Mouse (Mus musculus) cerebral cortex, adult 2 months (tissue): ENCODE data around the gene Kcnd3.

Experiments used
- WGBS: fragments of 180-500 bp; shearing (Covaris S2); methylation state at CpG from one replicate; pipeline ENCODE4 v1.1.7; 2018; 5-methylcytosine and 5-hydroxymethylcytosine counted together

The Kcnd3 gene

GRCm38 (mm10) chr3:105602966-105603365 is 150.8 kb downstream of the Kcnd3 start:
- WGBS = 42% methylated on average over 5 of the region's 5 CpGs

- 83% methylated on average over 5 of the region's 5 CpGs for WGBS
These were observed 153.6 kb downstream of the Kcnd3 start for GRCm38 (mm10) chr3:105605726-105606125.

DNA sequence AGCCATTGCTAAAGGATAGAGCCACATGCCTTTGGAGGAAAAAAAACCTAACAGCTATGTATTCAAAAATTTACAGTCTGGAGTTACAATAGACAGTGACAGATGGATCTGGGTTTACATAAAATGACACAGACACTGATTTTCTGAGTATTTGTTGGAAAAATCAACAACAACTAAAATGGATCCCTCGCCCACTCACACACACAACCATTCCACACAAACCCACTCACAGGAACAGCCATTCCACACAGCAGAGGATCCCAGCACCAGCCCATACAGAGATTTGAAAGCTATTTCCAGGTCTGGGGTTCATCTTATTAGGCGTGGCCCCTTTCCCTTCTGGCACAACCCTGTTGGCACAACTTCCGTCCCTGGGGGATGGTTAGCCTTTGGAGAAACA is 156.7 kb downstream of the Kcnd3 start:
- 78% methylated on average over 3 of the region's 3 CpGs for WGBS

DNA sequence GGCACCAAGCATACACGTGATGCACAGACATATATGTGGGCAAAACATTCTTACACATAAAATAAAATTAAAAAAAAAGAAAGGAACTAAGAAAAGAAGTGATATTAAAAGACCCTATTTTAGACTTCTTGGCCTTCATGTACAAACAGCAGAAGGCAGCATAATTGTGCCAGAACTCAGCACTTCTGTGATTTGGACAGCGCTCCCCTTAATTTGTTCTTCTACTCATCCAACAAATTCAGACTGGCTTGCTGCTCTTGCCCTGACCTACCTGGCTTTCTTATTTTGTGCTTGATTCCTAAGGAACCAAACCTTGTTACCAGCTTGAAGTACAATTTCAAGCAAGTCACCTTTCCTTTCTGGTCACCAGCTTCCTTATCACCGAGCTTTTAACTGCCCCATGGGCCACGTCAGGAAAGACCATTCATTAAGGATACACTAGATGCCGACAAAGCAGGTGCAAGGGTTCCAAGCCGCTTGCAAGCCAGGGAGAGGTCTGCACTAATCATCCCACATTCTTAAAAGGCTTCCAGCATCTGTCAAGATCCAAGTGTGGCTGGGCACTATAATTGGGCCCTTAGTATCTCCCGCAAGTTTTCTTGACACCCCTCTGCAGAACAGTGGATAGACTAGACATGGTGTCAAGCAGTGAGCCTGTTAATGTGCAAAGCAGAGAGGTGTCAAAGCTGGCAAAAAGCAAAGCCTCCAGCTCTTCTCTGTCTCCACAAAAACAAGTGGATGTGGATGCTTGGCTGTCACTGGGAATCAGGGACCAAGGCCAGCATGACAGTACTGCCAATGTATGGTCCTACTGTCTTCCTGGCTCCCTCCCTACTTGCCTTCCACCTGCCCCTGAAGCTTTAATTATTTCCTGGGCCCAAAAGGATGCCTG is 159.6 kb downstream of the Kcnd3 start:
- 68% methylated on average over 7 of the region's 7 CpGs for WGBS

DNA sequence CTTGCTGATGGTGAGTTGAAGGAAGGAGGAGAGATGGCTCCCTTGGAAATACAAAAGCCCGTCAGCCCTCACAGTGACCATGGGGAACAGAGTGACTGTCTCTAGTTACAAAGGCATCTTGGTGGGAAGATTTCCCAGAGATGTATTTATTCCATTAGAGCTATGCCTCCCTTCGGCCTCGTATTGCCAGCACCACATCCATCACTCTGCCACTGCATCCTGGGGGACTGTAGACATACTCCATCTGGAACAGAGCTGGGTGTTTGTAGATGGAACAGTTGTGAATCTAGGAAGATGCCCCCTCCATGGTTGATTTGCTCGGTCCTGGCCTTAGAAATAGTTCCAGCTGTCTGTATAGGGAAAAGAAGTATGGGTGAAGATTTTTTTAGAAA is 160.3 kb downstream of the Kcnd3 start:
- 81% methylated on average over 4 of the region's 4 CpGs for WGBS

DNA sequence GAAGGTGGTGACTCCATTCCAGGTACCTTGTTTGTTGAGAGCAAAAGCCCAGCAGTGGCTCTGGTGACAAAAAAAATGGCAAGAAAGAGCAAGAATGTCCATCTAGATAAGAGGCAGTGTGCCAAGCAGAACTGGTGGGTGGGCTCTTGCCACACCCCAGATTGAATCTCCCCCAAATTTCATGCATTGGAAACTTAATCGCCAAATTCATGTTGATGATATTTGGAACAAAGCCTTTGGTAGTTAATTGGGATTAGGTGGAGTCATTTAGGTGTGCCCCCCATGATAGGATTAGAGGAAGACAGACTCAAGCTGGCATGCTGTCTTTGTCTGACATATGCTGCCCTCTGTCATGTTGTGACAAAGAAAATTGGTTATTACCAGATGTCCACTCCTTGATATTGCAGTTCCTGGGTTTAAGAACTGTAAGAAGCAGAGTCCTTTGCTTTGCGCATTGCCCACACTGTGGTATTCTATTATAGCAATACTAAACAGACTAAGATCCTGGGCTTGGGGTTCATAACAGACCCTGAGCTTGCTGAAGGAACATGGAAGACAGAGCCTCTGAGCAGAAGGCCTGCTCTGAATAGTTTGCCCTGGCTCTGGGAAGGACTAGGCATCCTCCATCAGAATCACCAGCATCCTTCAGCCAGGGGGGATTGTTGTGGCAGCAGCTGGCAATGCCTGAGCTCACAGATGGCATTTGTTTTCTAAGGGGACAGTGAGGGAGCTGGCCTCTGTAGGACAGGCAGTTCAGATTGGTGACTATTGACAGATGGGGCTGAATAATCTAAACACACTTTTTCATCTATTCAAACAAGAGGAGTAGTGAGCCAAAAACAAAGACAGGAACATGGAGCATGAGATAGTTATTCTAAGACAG is 165.0 kb downstream of the Kcnd3 start:
- 84% methylated on average over 2 of the region's 2 CpGs for WGBS

DNA sequence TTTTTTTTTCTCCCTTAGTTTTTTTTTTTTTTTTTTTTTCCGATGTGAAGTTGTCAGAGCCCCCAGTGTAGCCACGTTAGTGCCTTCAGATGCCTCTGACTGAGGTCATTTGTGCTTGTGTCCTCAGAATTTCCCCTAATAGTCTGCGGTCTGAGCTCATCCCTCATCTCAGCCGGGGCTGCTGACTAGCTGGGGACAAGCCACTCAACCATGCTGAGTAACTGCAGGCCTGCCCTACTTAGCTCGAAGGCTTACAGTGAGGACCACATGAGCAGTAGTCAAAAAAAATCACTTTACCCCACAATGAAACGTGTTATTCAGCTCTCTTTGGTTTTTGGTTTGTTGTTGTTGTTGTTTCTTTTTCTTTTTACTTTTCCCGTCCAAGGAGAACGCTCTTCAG is 169.0 kb downstream of the Kcnd3 start:
- 61% methylated on average over 8 of the region's 8 CpGs for WGBS

DNA sequence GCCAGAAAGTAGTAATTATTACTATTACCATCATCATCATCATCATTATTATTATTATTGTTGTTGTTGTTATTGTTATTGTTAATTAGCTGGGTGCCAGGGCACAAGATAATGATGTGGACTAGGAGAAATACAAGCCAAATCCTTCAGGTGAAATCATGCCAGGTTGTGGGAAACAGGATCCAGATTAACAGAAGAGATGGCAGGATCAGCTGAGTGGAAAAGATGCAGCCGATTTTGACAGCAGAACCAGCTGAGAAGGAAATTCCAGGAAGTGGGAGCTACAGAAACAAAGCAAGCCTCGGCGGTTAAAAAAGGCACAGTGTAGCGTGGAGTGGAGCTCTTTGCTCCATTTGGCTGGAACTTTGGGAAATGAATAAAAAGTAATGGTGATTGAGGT is 171.0 kb downstream of the Kcnd3 start:
- WGBS = 31% methylated on average over 4 of the region's 4 CpGs

DNA sequence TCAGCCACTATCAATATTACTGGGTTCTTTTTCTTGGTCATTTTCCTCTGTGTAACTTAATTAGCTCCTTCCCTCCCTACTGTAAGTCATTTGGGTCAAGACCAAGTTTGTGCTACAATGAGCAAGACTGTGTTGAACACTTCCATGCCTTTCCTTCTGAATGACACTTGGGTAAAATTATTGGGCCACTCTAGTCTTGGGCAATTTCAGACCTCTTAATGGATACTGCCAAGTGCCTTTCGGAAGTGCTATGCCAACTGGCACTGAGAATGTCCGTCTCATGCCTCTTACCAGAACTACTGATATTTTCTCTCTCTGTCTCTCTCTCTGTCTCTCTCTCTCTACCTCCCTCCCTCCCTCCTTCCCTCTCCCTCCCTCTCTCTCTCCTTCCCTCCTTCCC is 173.8 kb downstream of the Kcnd3 start:
- 81% methylated on average over 2 of the region's 2 CpGs for WGBS

GRCm38 (mm10) chr3:105627258-105627657 is 175.1 kb downstream of the Kcnd3 start:
- 79% methylated on average over 6 of the region's 6 CpGs for WGBS

GRCm38 (mm10) chr3:105632296-105632695 is 180.2 kb downstream of the Kcnd3 start:
- 55% methylated on average over 2 of the region's 2 CpGs for WGBS

- 57% methylated on average over 3 of the region's 3 CpGs for WGBS
These were observed 180.9 kb downstream of the Kcnd3 start for GRCm38 (mm10) chr3:105633021-105633420.

DNA sequence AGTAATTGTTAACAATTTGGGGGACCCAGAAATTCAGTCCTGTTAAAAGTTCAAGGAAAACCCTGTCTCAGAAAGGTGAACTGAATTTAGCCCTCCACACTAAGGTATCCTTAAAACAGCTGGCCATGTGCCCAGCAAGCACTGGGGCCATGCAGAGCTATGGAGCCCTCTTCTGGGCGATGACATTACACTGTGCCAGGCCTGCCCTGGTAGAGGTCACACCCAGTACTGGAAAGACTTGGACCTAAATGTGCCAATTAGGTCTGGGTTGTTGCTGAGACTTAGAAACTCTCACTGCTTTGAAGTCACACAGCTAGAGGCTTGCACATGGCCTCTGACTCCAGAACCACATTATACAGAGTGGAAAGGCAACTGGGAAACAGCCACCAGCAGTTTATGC is 190.1 kb downstream of the Kcnd3 start:
- 41% methylated on average over 1 of the region's 1 CpGs for WGBS

DNA sequence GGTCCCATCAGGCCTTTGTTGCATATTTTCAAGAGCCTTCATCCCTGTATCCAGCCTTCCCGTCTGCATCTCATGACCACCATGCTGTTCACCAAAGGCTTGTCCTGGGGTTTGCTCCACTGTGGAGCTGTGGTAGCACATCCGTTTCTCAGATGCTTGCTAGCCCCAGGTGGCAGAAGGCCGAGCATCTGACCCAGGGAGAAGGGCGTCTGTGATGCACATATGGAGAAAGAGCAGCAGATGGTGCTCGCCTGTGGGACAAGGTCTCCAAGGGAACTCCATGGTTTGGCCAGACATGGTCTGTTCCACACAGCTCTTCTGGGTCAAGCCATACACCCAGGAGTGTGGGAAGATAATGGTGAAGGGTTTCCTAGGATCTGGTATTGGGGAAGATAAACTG is 191.4 kb downstream of the Kcnd3 start:
- 87% methylated on average over 5 of the region's 5 CpGs for WGBS

- WGBS = 80% methylated on average over 8 of the region's 8 CpGs
These were observed 196.9 kb downstream of the Kcnd3 start for GRCm38 (mm10) chr3:105648889-105649567.

DNA sequence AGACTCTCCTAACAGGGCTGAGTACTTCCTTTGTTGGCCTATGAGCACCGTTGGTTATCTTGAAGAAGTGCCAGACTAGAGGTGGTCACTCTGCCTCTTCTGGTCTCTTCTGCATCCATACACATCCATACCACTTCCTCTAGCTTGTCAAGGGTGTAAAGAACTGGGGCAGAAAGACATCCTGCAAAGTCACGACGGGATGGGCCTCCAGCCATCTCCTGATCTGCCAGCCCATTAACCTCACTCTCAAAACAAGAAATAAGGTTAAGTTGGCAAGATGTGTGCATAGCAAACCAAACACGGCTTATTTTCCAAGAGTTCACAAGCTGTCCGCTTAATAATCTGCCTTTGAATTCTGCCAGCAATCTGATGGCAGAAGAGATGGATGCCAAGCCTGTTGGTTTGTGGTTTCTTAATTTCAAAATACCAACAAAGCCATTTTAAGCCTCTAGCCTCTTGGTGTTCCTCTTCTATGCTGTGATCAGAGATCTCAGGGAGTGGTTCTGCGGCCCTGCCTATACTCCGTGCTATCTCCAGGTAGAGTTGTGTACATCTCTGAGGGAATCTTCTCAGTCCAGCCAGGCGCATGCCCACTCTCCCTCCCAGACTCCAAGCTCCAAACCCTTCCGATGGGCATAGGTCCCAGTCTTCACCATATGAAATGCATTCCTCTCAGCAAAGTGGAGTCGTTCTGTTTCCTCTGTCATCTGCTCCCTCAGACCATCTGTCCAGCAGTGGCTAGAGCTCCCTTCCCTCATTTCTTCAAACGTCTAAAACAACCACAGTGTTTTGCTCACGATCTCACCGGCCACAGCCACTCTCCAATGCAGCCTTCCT is 201.6 kb downstream of the Kcnd3 start:
- WGBS = 49% methylated on average over 13 of the region's 13 CpGs

GRCm38 (mm10) chr3:105655031-105655585 is 203.0 kb downstream of the Kcnd3 start:
- WGBS = 96% methylated on average over 11 of the region's 11 CpGs

DNA sequence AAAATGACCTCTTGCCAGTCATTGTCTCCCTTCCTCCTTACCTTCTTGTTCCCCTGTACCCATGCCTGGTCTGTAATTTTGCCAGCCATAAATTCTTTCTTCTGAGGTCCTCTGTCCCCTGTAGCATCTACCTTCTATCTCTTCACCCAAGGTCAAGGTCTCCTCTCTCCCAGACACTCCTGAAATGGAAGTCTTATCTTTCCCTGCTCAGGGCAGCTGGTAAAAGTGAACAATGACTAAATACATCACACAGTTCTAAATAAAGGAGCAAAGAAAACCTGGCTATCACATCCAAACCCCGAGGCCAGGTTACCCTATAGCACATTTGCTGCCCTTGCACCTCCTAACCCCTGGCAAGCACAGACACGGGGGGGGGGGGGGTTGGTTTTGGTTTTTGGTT is 208.4 kb downstream of the Kcnd3 start:
- 83% methylated on average over 2 of the region's 2 CpGs for WGBS

GRCm38 (mm10) chr3:105663043-105663442 is 210.9 kb downstream of the Kcnd3 start:
- 80% methylated on average over 8 of the region's 8 CpGs for WGBS

DNA sequence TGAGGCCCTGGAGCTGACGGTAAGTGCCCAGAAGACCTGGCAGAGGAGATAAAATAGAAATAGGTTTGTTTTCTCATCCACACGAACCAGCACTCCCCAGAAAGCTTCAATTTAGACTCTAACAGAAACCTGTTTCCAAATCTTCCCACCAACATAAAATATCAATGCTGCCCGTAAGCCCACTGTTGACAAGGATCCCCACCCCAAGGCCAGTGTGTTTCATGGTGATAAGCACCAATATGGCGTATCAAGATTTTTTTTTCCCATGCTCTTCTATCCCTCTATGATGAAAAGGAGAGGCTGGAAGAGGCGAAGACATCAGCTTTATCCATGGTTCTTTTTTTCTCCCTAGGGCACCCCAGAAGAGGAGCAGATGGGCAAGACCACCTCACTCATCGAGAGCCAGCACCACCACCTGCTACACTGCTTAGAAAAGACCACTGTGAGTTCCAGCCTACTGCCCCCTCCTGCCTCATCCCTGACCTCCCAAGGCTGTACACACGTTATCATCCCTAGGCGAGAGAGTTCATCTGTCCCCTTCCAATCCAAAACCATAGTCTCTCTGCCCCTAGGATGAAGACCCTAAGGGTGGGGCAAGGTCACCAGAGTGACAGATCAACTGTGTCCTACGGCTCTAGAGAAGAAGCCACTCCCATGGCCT is 213.1 kb downstream of the Kcnd3 start:
- 87% methylated on average over 9 of the region's 9 CpGs for WGBS
